Mouse (Mus musculus) activated CD4-positive, CD25-positive, alpha-beta regulatory T cell, adult 4 months (primary cell): ENCODE results near the gene Flywch1. TPM values are rescaled to one million over a fixed set of nuclear protein-coding genes. Genes with fewer than 3 reads are reported as not detected.
A peak's percentile ranks its signal among the peaks of the same experiment; 100 is the strongest.

Source experiments
- ATAC-seq: one replicate; pipeline ENCODE4 v1.8.0; 2017
- polyA plus RNA-seq, 2 experiments: library from polyadenylated mRNA; unstranded; fragments of 100-300 nt; shearing (Covaris generic); gene quantifications; one replicate each; pipeline ENCODE4 v1.2.1; 2017

Flywch1 gene
- polyA plus RNA-seq: 10 to 100 TPM; 13.2 to 13.3 TPM

DNA sequence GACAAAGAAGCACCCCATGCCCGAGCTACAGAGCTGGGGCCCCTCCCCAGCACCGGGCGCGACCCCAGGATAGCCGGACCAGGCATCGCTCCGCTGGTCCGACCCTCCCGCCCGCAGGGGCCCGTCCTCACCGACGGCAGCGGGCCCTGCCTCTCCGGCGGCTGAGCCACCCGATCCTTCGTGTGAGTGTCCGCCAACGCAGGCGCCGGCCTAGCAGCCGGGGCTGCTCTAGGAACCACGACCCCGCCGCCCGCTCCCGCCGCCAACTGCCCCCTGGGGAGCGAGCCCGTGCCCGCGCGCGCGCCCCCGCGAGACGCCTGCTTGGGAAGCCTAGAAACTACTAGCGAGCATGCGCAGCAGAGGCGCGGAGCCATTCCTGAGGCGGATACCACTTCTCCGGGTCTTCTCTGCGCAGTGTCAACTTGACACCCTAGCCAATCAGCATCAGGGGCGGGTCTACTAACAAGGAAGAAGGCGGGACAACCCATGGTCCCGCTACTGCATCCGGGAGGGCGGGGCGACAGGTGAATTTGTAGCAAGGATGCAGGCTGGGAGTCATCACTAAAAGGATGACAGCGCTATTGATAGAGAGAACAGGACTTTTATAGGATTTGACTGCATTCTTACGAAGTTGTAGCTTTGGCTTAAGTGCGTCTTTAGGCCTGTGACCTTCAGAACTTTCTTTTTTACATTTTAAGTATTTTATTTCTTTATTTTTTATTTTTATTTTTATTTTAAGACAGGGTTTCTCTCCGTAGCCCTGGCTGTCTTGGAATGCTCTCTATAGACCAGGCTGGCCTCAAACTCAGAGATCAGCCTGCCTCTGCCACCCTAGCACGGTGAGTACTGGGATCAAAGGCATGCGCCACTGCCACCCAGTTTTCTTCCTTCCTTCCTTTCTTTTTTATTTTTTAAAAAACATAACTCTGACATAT lies at the start of gene Flywch1:
TSS of gene Flywch1 (minus strand) at position 319 of the 935 bp plus-strand sequence.
- peak; percentile 97 for ATAC-seq

DNA sequence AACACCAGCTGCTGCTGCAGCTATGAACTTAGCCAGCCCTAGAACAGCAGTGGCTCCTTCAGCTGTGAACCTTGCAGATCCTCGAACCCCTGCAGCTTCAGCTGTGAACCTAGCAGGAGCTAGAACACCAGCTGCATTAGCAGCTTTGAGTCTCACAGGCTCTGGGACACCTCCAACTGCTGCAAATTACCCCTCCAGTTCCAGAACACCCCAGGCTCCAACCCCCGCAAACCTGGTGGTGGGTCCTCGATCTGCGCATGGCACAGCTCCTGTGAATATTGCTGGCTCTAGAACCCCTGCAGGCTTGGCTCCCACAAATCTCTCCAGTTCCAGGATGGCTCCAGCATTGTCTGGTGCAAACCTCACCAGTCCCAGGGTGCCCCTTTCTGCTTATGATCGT lies 49.3 kb upstream of the Flywch1 start:
- ATAC-seq: no peak

DNA sequence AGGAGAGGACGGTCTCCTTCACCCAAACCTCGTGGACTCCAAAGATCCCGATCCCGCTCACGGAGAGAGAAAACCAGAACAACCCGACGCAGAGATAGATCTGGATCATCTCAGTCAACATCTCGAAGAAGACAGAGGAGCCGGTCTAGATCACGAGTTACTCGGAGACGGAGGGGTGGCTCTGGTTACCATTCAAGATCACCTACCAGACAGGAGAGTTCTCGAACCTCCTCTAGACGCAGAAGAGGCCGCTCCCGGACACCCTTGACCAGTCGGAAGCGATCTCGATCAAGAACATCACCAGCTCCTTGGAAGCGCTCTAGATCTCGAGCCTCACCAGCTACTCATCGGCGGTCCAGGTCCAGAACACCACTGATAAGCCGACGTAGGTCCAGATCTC lies 47.8 kb upstream of the Flywch1 start:
- ATAC-seq: no peak

DNA sequence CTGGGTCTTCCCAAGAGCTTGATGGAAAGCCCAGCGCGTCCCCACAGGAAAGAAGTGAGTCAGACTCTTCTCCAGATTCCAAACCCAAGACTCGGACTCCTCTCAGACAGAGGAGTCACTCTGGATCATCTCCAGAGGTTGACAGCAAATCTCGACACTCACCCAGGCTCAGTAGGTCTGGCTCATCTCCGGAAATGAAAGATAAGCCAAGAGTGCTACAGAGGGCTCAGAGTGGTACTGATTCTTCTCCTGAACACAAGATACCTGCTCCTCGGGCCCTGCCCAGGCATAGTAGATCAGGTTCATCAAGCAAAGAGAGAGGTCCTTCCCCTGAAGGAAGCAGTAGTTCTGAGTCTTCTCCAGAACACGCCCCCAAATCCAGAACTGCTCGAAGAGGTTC lies 47.2 kb upstream of the Flywch1 start:
- no peak for ATAC-seq

DNA sequence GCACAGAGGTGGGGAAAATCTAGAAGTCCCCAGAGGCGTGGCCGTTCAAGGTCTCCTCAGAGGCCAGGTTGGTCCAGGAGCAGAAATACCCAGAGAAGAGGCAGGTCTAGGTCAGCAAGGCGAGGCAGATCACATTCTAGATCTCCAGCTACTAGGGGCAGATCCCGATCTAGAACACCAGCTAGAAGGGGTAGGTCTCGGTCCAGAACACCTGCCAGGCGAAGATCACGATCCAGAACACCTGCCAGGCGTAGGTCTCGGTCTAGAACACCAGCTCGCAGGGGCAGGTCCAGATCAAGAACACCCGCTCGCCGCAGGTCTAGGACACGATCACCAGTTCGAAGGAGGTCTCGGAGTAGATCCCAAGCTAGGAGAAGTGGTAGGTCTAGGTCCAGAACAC lies 44.2 kb upstream of the Flywch1 start:
- ATAC-seq: no peak

DNA sequence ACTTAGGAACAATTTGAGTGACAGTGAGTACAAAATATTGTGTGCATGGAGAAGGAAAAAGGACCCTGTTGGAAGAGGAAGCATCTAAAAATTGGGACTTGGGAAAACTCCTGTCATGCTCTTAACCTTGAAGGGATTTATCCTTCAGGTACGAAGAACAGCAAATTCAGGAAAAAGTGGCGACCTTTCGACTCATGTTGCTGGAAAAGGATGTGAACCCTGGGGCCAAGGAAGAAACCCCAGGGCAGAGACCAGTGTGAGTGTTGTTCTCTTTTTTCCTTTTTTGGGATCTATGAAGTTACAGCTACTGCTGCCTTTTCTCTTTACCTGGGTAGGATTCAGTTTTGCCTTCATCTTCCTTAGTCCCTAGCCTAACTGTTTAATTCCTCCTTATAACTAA lies 36.5 kb upstream of the Flywch1 start:
- ATAC-seq: no peak

DNA sequence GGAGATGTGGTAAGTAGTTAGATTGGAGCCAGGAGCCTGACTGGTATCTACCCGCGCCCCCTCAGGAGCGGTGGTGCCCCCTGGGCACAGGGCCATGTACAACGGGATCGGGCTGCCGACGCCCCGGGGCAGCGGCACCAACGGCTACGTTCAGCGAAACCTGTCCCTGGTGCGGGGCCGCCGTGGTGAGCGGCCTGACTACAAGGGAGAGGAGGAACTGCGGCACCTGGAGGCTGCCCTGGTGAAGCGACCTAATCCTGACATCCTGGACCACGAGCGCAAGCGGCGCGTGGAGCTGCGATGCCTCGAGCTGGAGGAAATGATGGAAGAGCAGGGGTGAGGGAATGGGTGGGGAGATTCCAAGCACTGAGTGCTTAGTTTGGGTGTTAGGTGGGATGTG lies 35.5 kb upstream of the Flywch1 start:
- no peak for ATAC-seq

DNA sequence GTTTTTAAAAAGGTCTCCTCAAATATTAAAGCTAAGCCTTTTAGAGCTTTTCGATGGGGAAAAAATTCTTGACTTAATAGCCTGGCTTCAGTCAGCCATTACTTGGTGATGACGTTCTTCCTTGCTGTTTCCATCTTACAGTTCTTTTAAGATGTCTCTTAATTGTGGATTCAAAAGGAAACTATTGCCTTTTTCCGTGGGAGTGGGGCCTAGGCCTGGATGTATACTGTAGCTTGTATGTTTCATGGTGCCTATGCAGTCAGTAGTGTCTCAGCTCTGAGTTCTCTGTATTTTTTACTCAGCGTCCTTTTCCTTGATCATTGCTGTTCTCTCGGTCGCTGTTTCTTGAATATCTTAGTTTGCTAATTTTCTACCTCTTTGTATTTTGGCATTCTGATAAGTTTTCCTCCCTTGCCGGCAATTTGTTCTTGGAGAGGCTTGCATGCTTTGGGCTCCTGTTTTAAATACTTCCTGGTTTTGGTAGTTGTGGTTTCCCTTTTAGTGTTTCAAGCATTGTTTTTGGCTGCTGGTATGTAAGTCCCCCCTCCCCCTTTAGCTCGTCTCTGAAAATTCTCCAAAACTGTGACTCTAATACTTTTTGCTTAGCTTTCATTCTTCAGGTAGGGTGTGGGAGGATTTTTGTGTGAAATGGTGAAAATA lies 33.2 kb upstream of the Flywch1 start:
- peak; percentile 16 for ATAC-seq

DNA sequence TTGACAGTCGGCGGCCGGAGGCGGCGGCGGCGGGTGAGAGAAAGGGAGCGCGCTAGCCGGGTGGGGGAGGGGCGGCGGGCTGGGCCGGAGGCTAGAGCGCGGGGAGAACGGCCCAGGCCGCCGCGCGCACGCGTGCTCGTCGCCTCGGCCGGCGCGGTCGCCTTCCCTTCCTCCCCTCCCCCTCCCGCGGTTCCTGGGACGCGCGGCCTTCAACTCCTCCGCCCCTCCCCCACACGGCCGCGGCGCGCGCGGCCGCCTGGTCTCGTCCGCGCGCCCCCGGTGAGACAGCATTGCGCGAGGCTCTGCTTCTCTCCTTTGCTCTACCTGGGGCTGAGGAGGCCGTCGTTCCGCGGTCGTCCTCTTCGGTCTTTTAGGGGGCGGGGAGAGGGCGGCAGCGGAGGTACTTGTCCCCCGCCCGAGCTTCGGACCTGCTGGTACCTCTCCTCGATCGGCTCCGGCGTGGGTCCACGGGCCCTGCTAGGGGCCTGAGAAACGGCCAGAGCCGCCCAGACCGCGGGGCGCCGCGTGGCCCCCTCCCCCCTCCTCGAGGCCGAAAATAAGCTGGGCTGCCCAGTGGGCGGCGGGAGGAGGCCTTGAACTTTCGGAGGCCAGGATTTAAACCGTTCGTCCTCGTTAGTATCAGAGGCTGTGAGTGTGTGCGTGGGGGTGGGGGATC lies 32.1 kb upstream of the Flywch1 start:
- ATAC-seq: no peak

DNA sequence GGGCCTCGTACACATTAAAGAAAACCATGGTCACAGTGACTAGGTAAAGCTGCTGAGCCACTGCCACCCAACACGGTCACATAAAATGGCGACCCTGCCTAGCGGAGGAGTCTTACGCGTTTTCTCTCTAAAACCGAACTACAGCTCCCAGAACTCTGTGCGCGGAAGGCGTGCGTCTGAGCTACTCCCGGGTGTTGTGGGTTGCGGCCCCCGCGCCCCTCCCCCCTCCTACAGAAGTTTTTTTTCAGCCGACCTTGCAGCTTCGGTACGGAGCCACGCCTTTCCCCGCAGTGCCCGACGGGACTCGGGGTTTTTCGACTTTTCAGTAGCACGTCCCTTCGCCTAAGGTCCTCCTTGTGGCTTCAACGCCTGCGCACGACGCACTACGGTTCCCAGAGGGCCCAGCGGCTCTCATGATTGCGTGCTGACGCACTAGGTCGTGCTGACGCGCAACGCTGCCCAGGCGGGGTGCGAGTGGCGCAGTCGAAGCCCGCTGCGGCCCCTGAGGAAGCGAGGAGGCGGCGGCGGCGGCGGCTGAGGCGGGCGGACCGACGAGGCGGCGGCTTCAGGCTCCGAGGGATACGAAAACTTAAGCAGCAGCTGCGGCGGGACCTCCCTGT lies 31.5 kb upstream of the Flywch1 start:
- peak; percentile 89 for ATAC-seq

DNA sequence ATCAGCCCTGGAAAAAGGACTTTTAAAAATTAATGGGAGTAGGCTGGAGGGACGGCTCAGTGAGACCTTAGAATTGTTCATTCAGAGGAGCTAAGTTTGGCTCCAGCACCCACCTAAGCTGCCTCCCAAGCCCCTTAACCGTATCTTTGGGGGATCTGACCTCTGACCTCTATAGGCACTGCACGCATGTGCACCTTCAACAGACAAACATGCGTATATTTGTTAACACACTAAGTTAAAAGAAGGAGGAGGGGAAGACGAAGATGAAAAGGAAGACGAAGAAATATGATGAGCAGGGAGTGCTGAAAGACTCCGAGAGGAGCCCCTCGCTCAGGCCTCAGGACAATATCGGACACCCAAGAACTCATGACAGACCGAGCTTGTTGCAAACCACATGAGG lies 30.2 kb upstream of the Flywch1 start:
- no peak for ATAC-seq

DNA sequence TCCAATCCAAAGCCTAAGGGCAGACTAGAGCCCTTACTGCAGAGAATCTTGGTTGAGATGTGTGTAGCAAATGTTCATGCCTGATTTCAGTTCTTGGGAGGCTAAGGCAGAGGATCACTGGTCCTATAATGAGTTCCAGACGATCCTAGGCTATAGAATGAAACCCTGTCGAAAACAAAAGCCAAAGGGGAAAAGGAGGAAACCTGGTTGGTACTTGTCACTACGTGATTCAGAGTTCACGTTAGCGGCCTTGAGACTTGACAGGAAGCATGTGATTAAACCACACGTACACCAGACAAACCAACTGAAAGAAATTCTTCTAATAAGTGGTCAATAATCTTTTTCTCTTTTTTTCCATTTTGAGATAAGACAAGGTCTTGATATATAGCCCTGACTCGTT lies 25.9 kb upstream of the Flywch1 start:
- ATAC-seq: peak; percentile 90

DNA sequence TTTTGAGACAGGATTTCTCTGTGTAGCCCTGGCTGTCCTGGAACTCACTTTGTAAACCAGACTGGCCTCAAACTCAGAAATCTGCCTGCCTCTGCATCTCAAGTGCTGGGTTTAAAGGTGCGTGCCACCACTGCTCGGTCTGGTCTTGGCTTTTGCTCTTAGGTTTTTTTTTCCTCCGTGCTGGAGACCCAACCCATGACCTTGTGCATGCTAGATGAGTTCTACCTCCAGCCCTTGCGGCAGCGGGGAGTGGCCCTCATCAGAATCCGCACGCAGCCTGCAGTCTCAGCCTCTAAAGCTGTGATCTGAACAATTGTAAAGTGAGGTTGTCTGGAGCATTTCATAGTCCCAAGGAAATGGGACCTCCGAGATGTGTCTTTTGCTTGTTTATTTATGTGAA lies 23.9 kb upstream of the Flywch1 start:
- ATAC-seq: no peak

DNA sequence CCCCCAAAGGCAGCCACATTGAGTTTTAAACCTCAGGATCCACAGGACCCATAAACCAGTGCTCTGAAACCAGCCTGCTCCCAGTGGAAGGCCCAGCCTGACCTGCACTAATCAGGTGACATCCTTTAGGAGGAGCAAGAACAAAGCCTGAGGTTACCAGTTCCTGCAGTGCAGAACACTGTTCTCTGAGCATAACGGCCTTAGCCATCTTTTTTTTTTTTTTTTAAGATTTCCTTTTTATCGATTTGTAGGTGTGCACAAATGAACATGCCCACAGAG lies 19.6 kb upstream of the Flywch1 start:
- no peak for ATAC-seq

DNA sequence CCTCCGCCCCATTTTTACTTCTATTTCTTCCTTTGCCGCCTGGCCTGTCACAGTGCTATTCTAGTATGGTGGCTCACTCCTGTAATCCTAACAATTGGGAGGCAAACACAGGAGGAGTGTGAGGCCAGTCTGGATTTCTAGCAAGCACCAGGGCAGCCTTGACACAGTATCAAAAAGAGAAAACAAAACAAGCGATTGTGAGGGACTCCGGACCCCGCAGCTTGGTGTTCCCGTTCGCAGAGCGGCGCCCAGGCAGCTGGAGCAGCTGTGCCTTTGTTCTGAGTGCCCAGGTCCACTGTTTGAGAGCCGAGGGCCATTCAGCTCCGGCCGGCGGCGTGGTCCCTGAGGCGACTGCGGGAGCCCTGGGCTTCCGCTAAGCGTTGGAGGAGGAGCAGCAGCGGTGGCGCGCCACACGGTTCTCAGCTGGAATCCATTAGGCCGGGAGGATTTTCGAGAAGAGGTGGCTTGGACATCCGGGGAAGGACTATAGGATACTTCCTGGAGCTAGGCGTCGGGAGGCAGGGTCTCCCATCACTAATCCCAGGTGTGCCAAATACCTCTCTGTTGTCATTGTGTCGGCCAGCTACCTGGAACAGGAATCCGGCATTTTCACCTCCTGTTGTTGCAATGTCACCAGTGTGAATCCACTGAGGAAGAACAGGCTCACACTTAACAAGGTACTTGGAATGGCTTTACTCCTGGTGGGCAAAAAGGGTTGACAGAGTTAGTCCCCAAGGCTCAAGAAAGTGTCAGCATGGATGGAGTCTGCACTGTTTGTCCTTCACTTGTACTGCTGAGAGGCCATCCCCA lies 19.1 kb upstream of the Flywch1 start, which contains the start of gene Srrm2:
TSS of gene Srrm2 (plus strand) at position 264 of the 810 bp plus-strand sequence.
- peak; percentile 47 for ATAC-seq

DNA sequence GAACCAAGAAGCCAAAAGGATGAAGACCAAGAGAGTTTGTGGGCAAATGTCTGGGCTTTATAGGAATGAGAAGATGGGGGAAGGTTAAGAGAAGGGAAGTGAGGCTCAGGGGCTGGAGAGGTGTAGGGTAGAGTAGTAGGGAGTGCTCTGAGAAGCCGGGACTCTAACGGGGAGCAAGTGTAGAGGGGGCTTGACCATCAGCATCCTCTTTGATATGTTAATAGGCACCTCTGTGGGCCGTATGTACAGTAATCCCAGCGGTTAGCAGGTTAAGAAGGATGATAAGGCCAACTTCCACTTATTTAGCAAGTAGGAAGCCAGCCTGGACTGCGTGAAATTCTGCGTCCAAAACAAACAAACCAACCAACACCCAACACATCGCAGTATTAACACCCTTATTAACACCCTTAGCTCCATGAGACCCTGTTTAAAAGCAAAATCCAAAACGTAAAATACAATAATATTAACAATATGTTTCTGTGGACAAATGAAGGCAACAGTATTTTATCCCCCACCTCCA lies 18.4 kb upstream of the Flywch1 start:
- no peak for ATAC-seq

DNA sequence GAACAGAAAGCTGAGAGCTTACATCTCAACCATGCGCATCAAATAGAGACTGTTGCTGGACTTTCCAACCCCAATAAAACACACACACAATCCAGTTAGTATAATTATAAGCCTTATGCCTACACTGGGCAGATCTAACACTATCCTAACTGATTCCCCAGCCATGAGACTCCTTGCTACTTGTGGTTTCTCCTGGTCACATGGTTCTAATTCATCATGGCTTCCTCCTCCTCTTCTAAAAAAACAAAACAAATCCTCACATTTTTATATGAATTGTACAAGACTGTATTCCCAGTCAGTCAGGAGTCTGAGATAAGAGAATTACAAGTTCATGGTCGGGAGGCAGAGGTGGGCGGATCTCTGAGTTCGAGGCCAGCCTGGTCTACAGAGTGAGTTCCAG lies 17.6 kb upstream of the Flywch1 start:
- ATAC-seq: no peak

DNA sequence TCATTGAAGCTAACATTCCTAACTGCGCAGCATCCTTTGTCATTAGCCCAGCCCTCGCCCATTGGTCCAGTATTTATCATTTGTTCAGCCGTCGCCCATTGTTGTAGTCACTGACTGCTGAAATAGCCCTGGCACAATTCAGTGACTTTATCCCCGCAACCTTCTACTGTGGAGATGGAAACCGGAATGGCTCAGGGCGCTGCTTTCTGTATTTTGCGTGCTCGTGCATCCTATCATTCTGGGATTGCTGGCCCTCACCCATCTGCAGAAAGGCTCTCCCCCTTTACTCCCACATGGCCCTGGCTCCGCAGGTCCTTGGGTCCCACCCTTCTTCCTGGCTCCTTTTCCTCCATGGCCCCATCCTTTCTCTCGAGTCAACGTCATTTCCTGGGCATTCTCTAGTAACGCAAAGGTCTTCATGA lies 15.1 kb upstream of the Flywch1 start:
- peak; percentile 9 for ATAC-seq

DNA sequence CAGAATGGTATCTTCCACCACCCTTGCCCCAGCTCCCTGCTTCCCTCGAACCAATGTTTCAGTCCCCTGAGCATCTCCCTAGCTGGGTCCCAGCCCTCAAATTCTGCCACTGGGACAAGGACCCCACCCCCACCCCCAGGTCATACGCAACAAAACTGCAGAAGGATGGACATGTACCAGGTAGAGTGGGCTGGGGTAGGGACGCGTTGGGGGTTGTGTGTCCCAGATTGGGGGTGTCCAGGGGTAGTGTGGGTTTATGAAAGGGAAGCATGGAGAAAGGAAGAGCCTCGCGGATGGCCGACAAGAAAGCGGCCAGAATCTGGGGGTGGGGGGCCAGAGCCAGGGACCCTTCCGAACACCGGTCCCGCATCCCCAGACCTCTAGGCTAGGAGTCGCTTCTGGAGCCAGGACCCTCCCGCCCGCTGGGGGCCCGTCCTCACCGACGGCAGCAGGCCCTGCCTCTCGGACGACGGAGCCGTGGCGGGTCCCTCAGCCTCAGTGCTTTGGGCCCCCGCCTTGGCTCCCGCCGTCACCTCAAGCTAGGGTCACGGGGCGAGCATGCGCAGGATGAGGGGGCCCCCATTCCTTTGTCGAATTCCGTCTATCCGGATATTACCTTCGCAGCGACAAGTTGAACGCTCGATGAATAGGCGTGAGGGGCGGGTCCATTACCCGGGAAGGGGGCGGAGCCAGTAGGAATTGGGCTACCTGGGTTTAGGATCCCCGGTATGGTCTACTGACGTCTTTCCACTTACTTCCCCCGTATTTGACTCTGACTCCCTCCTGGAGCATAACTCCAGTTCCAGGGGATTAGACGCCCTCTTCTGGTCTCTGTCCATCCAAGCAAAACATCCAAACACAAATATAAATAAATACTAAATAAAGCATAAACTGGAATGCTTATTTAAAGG lies 14.4 kb upstream of the Flywch1 start, which contains the start of gene Flywch2:
TSS of gene Flywch2 (minus strand) at position 521 of the 911 bp plus-strand sequence.
- peak; percentile 95 for ATAC-seq

DNA sequence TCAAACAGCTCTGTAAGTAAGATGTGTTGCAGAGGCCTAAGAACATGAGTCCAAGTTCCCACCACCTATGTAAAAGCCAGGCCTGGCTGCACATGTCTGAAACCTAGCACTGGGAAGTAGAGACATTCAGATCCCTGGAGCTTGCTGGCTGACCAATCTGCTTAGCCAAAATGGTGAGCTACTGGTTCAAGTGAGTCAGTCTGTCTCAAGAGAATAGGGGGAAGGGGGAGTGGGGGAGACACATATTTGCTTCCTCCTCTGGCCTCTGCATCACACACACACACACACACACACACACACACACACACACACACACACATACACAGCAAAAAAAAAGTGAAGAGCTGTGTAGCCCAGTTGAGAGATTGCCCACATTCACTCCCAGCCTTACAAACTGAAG lies 11.9 kb upstream of the Flywch1 start:
- no peak for ATAC-seq

DNA sequence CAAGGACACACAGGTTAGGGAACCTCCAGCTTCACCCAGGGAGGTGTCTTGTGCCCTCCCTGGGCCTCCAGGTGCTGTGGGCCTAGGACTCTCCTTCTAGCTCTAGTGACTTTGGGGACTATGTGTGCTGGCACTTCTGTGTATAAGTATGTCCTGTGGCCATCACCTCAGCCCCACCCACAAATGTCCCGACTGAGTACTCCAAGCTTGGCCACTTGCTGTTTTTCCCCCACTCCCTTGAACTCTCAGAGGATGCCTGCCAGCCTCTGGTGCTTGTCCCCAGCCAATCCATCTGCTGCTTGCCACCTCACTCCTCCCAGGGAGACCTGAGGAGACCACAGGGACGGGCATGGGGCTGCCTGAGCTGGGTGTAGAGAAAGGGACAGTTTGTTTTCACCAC lies 7.0 kb upstream of the Flywch1 start:
- no peak for ATAC-seq
